Mouse (Mus musculus) cerebellum, adult 11-12 months (tissue): Measurements from ENCODE around the gene L2hgdh.

Source experiments
- DNase-seq: peaks from one replicate; pipeline ENCODE4 v3.0.0; 2022

The L2hgdh gene

DNA sequence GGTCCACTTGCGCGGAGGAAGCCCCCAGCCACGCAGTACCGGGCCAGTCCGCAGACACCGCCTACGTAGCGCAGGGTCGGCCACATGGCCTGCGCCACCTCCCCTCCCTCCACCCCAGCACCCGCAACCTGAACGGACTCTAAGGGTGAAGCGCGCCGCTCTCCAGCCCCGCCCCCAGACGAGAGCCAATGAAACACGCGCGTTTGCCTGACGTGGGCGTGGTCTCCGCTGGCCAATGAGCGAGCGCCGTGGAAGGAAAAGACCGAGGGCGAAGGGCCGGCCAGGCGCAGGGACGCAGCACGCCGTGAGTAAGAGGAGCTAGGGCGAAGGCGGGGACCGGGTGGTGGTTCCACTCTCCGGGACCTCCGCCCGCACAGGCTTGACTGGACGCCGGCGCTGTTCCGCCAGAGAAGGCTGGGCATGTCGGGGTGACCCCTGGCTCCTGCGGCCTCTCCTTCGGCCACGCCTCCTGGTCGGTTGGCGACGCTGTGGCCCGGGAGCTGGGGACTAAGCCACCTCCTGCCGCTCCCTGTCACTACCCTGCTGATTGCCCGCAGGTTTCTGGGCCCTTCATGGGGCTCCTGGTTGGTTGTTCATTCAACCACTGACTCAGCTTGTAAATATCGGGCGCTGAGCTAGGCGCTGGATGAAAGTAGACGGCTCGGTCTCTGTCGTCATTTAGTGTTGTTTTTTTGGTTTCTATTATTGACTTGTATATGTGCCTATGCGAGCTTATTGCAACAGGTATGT is at the start of gene L2hgdh, which contains the start of gene Atp5s:
TSS of gene L2hgdh (minus strand) at position 163 of the 750 bp plus-strand sequence.
TSS of gene Atp5s (plus strand) at position 240 of the 750 bp plus-strand sequence.
- DNase-seq: peak; percentile 96

DNA sequence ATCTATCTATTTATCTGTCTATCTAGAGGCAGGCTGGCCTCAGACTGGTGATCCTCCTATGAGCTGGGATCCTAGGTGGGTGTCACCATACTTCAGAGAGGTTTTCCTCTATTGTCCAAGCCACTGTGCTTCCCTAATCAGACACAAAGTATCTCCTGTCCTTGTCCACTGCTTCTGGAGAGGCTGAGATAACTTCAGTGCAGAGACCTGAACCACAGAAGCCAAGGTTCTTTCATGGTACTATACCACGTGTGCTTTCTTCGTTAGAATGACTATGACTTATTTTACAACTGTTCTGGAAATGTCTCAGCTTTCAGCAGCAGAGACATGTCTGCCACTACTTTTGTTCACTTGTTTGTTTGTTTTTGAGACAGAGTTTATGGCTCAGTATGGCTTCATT is 44.2 kb upstream of the L2hgdh start:
- no peak for DNase-seq

DNA sequence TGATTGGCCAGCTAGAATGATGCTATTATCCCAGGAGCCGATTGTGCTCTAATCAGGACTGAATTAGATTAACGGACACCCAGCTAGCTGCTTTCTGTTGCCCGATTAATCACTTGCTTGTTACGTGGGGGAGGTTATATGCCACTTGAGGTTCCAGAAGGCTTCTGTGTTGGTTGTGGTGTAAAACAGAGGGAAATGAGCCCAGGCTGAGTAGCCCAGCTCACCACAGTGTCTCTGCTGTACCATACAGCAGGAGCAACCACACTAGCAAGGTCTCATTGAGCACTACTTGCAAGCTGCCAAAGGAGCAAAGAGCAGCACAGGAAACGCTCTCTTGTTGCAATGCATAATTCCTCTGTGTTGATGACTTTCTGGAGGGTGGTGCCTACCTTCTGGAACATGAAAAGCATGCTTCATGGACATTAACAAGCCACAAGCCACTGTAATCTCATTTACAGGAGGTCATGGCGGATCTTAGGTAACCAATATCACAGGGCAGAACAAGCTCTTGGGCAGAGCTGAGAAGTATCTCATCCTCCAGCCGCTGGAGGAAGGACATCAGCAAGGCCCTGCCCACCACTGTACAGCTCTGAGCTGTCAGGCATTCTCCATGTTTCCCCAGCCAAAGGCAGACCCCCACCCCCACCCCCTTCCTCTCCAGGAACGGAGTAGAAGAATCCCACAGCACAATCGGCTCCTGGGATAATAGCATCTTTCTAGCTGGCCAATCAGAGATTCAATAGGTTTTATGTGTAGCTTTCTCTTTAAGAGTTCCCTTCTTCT is 43.0 kb upstream of the L2hgdh start:
- DNase-seq: no peak

DNA sequence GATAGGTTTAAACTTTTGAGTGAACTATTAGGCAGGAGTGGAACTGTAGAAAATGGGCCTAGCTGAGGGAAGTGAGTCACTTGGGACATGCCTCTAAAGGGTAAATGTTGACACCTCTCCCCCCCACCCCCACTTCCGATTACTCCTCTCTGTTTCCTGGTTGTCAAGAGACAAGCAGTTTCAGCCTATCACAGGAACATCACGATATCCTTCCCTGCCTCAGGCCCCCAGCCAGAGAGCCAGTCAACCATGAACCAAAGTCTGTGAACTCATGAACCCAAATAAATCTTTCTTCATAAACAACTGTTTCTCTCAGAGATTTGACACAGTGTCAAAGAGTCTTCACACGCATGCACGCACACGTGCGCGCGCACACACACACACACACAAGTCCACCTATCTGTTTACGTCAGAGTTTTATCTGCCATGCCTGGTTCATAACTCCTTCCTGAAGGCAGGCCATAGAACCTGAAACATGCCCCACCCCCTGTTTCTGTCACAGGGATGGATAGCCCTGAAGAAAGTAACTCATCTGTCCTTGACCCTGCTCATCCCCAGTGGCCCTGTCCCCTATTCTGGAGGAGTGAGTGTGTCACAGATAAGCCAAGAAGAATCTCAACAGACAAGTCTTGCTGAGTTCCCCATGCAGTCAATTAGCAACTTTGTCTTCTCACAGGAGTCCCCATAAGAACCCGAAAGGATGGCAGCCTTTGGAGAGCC is 41.7 kb upstream of the L2hgdh start:
- DNase-seq: no peak

DNA sequence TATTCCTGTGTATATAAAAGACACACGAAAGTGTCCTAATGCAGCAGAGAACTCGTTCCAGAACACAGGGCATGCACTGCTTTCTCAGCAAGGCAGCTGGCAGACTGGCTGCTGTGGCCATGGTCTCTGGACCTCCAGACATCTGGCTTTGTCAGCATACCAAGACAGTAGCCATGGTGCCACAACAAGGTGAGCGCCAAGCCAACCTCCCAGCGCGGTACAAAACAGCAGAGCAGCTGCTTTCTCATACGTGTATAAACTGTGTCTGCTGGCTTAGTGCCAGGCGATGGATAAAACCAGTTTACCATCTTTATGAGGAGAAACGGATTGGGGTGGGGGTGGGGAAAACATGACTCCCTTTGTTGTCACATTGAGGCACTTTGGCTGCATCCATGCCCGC is 40.9 kb upstream of the L2hgdh start:
- no peak for DNase-seq

DNA sequence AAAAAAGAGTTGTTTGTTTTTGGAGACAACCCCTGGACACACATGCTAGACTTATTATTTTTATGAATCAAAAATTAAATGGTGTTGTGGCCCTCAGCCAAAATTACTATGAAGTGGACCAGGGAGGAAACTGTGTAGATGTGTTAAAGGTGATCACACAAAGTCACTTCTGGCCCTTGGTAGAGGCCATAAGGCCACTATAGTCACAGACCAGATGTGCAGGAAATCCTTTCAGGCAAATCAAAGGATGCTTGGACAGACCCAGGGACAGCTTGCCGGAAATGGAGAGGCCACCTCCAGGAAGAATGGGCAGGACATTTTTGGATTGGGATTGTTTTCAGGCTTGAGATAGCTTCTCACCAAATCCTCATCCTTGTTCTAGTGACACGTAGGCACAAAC is 36.9 kb upstream of the L2hgdh start:
- no peak for DNase-seq

DNA sequence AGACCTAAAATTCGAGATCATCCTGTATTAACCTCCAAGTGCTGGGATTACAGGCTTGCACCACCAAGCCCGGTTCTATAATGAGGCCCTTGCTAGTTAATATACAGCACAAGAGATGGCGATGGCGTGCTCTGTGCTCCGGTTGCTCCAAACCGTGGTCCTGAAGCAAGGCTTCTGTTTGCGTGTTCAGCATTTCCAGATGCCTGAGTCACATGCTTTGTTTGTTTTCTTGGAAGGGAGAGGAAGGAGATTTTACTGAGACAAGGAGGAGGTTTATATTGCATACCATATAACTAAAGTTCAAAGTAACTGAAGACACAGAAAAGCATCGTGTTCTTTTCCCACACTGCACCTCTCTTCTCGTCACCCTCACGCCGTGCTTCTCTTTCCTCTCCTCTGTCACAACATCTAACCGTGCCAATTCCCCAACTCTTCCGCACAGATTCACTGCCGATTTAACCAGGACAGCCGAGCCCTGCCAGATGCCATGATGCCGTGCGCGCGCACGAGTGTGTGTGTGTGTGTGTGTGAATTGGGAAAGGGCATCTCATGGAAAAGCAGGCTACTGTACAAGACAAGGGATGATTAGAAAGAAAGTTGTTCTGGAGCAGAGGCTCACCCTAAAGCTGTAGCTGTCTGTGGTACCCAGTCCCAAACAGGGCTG is 36.2 kb upstream of the L2hgdh start:
- no peak for DNase-seq

DNA sequence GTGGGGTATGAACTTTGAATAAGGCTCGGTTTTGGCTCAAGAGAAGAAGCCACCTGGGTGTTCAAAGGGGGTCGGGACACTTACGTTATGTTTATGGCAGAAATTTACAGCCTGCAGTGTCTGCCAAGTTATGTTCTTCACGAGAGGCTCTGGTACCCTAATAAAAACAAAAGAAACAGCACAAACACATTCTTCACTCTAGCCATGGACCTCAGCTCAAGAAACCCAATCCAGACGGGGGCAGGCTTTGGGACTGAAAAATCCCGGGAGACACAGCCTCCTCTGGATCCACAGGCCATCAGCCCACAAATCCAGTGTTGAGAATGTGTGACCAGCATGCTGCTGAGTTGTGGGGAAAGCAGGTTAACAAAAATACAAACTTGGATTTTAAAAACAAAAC is 35.3 kb upstream of the L2hgdh start:
- no peak for DNase-seq

DNA sequence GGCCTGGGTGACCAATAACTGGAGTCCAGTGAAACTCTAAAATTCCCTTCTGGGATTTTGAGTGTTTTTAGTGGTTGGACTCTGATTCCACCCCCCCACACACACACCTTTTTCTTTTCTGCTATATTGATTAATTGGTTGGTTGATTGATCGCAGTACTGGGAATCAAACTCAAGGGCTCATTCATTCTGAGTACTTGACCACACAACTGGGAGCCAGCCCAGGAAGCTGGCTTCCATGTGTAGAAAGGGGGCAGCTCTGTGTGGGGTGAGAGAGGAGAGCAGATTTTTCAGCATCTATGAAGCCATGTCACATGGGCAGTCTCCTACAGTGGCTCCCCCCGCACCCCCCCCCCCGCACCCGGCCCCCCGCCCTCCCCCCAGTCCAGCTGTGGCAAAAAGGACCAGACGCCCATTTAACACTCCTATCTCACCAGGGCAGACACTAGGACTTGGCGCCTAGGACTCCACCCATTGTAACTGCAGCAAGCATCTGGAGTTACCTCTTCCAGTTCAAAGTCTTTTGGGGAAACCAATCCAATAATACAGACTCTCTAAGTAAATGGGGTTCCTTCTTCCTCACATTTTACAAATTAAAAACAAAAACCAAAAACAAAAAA is 34.7 kb upstream of the L2hgdh start:
- DNase-seq: no peak

DNA sequence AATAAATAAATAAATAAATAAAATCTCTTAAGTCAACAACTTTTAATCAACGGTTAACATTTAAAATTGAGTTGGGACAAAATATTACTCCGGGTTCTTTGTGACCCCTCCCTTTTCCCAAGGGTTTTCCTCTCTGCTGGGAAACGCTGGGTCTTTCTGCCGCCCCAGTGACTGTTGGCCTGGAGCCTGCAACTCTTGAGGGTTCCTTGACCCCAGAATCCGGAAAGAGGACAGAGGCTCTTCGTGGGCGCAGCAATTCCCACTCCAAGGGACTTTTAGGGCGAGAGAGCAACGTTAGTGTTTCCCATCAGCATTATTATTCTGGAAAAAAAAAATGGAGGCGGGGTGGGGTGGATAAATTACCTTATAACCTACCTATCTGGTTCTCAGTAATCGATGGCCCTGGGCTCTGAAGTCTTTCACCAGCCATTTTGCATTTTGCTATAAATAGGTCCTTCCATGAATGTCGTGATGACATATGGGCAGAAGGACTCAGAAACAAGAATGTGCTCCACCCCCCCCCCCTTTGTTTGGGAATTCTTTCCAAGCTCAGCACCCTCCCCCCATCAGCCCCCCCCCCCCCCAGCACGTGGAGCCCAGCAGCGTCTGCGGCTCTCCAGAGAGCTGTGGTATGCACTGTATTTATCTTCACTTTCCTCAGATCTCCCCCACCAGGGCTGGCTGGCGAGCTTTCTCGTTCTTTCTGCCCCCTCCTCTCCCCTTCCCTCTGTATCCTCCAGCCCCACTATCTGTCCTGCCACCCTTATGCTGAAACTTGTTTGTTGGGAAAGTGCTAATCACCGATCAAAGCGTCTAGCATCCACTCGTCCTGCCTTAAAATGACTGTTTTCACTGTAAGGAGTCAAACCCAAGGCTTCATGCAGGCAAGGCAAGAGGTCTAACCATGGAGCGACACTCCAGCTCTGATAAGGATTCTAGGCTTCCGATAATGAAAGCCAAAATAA is 33.8 kb upstream of the L2hgdh start:
- DNase-seq: peak; percentile 53

DNA sequence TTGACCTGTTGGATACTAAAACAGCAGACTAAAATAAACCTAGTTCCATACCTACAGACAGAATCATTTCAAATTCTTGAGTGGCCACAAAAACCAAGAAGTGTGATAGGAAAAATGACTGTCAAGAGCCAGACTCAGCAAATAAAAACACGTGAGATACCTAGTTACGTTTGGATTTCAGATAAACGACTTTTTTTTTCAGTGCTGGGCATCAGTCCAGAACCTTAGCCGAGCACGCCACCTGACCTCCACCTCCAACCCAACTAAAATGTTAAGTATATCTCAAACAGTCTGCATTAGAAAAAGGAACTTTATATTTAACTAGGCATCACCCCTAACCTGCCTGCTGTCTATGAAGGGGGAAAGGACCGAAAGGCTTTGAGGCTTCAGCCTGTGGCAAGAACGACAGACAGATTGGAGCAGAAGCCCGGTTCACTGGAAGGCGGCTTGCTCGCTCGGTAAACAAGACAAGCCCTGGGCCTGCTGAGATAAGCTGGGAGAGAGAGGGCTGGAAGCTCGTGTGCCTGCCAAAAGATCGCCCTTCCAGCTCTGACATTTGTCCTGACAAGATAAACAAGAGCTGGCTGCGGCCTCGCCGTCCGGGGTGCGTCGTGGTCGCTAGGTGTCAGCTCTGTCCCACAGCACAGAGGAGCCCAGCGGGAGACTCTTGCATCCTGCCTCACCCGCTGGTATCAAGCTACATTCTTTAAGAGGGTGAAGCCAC is 32.9 kb upstream of the L2hgdh start:
- peak; percentile 91 for DNase-seq

DNA sequence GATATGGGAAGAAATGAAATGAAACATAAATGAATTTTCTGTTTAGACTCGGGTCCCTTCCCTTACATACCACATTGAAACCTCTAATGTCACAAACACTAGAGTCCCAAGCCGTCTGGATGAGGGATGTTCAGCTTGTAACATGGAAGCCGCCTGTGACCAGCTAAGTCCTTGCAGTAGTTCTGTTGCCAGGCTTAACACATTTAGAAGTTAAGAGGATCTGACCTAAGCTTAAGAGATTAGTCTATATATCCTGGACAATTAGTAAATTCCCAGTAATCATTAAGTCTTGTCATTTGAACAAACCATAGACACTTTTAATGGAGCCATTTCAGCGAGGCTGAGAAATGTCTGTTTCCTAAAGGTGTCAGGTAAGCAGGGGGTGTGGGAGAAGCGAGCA is 31.3 kb upstream of the L2hgdh start:
- DNase-seq: no peak

DNA sequence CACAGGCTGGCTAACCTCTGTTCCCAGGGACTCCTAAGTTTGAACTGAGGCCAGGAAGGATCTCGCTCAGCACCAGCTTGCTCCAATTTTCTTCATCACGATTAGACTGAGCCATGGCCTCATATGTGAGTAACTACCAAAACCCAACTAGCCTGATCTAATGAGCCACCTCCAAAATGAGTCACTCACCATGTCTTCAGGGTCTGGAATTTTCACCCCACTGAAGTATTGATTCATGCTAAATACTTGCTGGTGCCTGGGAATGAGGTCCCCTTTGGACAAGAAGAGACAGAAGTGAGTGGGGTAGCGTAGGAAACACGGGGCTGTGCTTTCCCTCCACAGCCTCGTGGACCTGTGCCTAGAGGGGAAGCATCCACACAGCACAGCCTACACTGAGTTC is 29.3 kb upstream of the L2hgdh start:
- no peak for DNase-seq

DNA sequence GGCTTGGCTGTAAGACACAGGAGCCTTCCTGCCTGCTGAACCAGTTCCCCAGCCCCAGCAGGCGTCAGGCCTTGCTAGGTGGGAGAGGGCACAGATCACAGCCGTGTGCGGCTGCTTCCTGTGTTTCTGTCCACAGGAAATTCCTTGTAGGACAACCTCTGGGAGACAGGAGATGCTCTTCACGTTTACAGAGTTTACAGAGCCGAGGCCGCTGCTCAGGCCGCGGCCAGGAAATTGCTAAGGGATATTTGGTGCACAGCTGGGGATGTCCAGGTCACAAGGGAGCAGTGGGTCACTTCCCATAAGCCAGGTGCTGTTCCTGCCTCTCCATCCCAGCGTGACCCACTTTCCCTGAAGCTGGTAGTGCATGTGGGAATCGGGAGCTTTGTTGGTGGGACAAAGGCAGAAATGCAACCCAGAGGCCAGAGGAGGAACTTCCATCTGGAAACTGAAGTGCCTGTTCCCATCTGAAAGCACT is 27.2 kb upstream of the L2hgdh start:
- DNase-seq: no peak

DNA sequence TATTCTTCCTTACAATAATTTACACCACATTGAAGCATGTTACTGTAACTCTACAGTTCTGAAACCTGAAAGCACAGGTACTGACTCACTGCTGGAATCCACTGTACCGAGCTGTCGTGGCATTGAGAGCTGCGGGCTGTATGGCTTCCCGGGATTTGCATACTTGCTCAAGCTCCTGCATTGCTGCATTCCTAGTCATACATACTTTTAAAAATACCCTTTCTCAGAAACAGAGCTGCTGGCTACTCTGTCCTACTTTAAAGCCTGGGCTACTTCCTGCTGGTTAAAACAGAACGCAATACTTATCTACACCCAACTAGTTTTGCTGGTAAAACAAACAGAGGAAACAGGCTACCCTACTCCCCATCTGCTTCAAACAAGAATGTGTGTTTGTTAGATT is 19.5 kb upstream of the L2hgdh start:
- no peak for DNase-seq

DNA sequence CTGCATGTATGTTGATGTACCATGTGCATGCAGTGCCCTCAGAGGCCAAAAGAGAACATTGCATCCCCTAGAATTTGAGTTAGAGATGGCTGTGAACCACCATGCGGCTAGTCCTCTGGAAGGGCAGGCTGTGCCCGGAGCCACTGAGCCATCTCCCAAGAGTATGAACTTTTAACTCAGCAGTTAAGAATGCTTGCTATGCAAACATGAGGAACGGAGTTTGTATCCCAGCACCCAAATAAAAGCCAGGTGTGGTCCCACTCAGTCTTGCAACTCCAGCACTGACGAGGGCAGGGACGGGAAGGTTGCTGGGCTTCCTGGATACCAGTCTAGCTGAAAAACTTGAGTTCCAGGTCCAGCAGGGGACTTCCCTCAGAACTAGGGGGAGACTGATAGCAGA is 17.3 kb upstream of the L2hgdh start:
- no peak for DNase-seq

DNA sequence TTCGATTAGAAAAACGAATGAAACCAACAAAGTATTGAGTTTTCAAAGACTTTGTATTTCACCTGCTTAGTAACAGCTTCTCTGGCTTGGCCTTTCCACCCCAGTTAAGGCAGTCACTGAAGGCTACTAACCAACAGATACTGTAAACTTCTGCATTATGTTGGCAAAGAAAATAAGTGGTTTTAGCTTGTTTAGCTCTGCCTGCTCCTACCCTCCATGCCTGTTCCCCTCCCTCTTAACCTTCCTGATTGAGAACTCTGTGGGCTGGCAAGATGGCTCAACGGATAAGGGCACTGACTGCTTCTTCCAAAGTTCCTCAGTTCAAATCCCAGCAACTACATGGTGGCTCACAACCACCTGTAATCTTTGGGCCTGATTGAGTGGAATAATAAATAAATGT is 9.2 kb upstream of the L2hgdh start:
- no peak for DNase-seq

DNA sequence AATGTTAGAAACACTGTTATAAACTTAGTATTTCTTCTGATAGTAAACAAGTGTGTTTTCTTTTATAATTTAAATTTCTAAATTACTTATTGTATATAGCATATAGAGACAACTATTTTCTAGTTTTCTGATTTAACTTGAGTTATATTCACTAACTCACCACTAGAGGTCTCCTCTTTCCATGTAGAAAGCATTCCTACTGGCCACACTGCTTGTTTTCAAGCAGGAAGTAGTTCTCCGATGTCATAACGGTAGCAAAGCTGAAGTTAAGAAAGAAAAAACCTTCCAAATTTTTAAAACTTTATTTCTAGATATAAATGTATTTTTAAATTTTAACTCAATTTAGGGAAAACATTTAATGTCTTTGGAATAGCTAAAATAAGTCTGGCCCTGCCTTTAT is 8.8 kb upstream of the L2hgdh start:
- no peak for DNase-seq

DNA sequence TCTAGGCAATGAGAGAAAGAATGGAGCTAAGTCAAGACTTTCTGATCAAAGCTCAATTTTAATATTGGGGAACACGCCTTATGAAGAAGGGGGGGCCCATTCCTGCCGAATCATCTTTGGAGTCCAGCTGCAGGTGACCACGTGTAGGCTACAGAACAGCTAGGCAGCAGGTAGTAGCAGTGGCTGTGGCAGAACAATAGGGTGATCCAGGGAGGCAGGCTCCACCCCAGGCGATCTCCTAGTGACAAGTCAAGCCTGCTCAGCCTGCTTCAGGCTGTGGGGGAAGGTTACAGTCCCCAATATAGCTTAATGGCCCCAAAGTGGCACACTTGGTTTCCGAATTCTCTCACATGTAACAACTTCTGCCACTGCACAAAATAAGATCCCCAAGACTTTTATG is 7.5 kb upstream of the L2hgdh start:
- DNase-seq: no peak

DNA sequence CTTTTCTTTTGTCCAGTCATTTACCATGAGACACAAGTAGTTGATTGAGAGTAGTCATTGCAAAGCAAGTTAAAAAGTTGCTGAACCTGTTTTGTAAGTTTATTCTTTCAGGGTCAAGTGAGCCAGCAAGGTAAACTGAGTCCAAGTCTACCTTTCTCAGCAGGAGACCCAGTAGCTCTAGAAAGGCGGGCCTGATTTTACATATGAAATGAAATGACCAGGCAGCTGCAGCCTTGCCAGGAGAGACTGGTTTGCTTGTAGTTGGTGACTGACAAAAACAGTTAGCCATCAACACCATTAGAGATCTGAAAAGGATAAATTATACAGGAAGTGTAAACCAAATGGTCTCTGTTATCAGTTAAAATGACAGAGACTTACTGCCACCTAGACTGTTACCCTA is 5.6 kb upstream of the L2hgdh start:
- DNase-seq: no peak

DNA sequence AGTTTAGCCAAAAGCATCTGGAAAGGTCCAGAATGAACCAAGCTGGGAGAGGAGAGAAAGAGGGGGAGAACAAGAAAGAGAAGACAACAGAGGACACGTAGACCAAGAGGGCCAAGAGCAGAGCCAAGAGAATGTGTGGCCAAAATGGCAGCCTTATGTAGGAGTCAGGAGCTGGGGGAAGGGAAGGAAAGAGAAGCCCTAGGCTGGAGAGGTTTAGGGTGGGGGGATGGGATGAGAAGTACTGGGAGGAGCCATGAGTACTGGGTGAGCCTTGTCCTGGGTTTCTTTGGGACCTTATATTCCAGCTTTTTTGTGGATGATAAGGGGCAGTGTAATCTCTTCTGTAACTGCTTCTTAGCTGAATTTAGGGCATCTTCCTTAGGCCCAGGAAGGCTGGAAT is 4.6 kb upstream of the L2hgdh start:
- no peak for DNase-seq
